Mouse (Mus musculus): ENCODE measurements around the gene Lipa.

- TF ChIP-seq CTCF (IDR thresholded peaks at IDR 0.05; ENCODE audit: low read depth) (no peak), EP300 (IDR thresholded peaks at IDR 0.05; ENCODE audit: low read depth) (no peak)
These were observed 78.4 kb downstream of the Lipa start for GRCm38 (mm10) chr19:34448851-34449250.

All from liver, embryonic 14.5 days (tissue).